ENCODE assay signal across 19 mouse cellular contexts in the genomic region with DNA sequence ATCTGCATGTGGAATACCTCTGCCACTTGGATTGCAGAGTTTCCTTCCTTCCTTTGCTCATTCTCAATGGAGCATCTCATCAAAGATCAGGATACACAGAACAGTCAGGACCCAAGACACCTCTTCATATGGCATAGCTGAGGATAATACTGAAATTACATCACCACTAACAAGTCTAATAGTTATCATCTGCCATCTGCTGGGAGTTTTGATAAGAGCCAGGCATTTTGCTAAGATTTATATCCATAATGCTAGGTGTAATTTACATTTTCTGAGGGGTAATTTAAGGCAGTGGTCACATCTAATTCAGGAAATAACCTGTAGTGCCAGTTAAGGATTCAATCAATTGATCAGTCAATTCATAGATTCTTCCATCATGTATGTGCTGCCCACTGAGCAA.
DNase-seq lines count a peak whose midpoint lies in the region; ATAC-seq and TF ChIP-seq lines count a peak whose summit lies in the region.
"Had no signal": no experiment of that assay in that cellular context is flagged by ENCODE, and none has a peak within 500 bp of the region (broad histone marks: within the 10 kb centered on the region; RNA-seq: fewer than 3 reads in every experiment).

No protein-coding gene starts in this region.

- peak; percentile 31 for DNase-seq in forebrain, embryonic 14.5 days (ENCODE audit: low spot score)
- DNase-seq in midbrain, embryonic 14.5 days = peak; percentile 21
- DNase-seq in ovary, postnatal 10 days (ENCODE audit: low spot score) = no peak
- DNase-seq: adrenal gland, postnatal 14 days; cerebellum, adult 18-20 months; cerebellum, adult 9-11 months; cerebellum, postnatal 36 days; gastrocnemius, postnatal 25 days had no signal

- TF ChIP-seq CTCF in intestine, postnatal 0 days (IDR thresholded peaks at IDR 0.05; ENCODE audit: low read depth) = 0 out of 2 replicates have a peak, but pooled peaks have one; percentile 9

- H3K4me2 ChIP-seq in forebrain, embryonic 14.5 days (ENCODE audit: low read length) = no peak overlapping the region
- no peak overlapping the region for H3K4me2 ChIP-seq in forebrain, embryonic 15.5 days (replicated peaks)
- H3K4me2 ChIP-seq in intestine, postnatal 0 days (replicated peaks; ENCODE audit: low read depth) = no peak overlapping the region
- H3K4me2 ChIP-seq in intestine, embryonic 16.5 days (ENCODE audit: low read depth, low read length) = no peak overlapping the region
- H3K4me2 ChIP-seq in midbrain, embryonic 14.5 days (ENCODE audit: low read length) = no peak overlapping the region
- H3K4me2 ChIP-seq in midbrain, embryonic 15.5 days = no peak overlapping the region
- H3K4me2 ChIP-seq: embryonic facial prominence, embryonic 13.5 days; forebrain, embryonic 12.5 days; heart, embryonic 12.5 days; hindbrain, embryonic 15.5 days had no signal

- H3K9me3 ChIP-seq in forebrain, embryonic 14.5 days (replicated peaks; ENCODE audit: control insufficient read depth, low read length) = no peaks in the 10 kb centered on the region
- no peaks in the 10 kb centered on the region for H3K9me3 ChIP-seq in forebrain, embryonic 15.5 days
- no peaks in the 10 kb centered on the region for H3K9me3 ChIP-seq in intestine, postnatal 0 days (ENCODE audit: control insufficient read depth)
- no peaks in the 10 kb centered on the region for H3K9me3 ChIP-seq in intestine, embryonic 16.5 days (ENCODE audit: control insufficient read depth, low read length)
- no peaks in the 10 kb centered on the region for H3K9me3 ChIP-seq in midbrain, embryonic 14.5 days (ENCODE audit: control insufficient read depth, low read length)
- no peaks in the 10 kb centered on the region for H3K9me3 ChIP-seq in midbrain, embryonic 15.5 days
- H3K9me3 ChIP-seq: embryonic facial prominence, embryonic 13.5 days; forebrain, embryonic 12.5 days; heart, embryonic 12.5 days; hindbrain, embryonic 10.5 days; hindbrain, embryonic 15.5 days had no signal

- no peak overlapping the region for H3K4me3 ChIP-seq in forebrain, embryonic 14.5 days (ENCODE audit: low read depth, low read length)
- H3K4me3 ChIP-seq in forebrain, embryonic 15.5 days = no peak overlapping the region
- no peak overlapping the region for H3K4me3 ChIP-seq in intestine, postnatal 0 days (ENCODE audit: low read depth, low read length)
- no peak overlapping the region for H3K4me3 ChIP-seq in intestine, embryonic 16.5 days (ENCODE audit: low read length)
- no peak overlapping the region for H3K4me3 ChIP-seq in midbrain, embryonic 14.5 days (replicated peaks; ENCODE audit: low read depth, low read length)
- H3K4me3 ChIP-seq in midbrain, embryonic 15.5 days = no peak overlapping the region
- H3K4me3 ChIP-seq: embryonic facial prominence, embryonic 13.5 days; forebrain, embryonic 12.5 days; heart, embryonic 12.5 days; hindbrain, embryonic 10.5 days; hindbrain, embryonic 15.5 days had no signal

- H3K4me1 ChIP-seq in forebrain, embryonic 14.5 days (ENCODE audit: control insufficient read depth, insufficient read depth, low read length) = no peaks in the 10 kb centered on the region
- no peaks in the 10 kb centered on the region for H3K4me1 ChIP-seq in forebrain, embryonic 15.5 days
- no peaks in the 10 kb centered on the region for H3K4me1 ChIP-seq in intestine, postnatal 0 days (replicated peaks; ENCODE audit: control insufficient read depth, insufficient read depth, low read length)
- H3K4me1 ChIP-seq in intestine, embryonic 16.5 days (ENCODE audit: control insufficient read depth, insufficient read depth, low read length) = no peaks in the 10 kb centered on the region
- no peaks in the 10 kb centered on the region for H3K4me1 ChIP-seq in midbrain, embryonic 14.5 days (ENCODE audit: control insufficient read depth, insufficient read depth, low read length)
- H3K4me1 ChIP-seq in midbrain, embryonic 15.5 days = no peaks in the 10 kb centered on the region
- H3K4me1 ChIP-seq: forebrain, embryonic 12.5 days; heart, embryonic 12.5 days; hindbrain, embryonic 10.5 days; hindbrain, embryonic 15.5 days had no signal

- ATAC-seq in forebrain, embryonic 14.5 days = no peak
- no peak for ATAC-seq in forebrain, embryonic 15.5 days (replicated peaks)
- no peak for ATAC-seq in intestine, postnatal 0 days
- no peak for ATAC-seq in intestine, embryonic 16.5 days
- ATAC-seq in midbrain, embryonic 14.5 days (ENCODE audit: low FRiP score, low TSS enrichment) = no peak
- ATAC-seq in midbrain, embryonic 15.5 days (replicated peaks) = no peak
- ATAC-seq: activated CD4-positive, CD25-positive, alpha-beta regulatory T cell, adult 4 months; Patski had no signal

- H3K27me3 ChIP-seq in forebrain, embryonic 14.5 days (replicated peaks; ENCODE audit: control insufficient read depth, insufficient read depth, low read length) = no peaks in the 10 kb centered on the region
- H3K27me3 ChIP-seq in forebrain, embryonic 15.5 days = no peaks in the 10 kb centered on the region
- no peaks in the 10 kb centered on the region for H3K27me3 ChIP-seq in intestine, postnatal 0 days (replicated peaks; ENCODE audit: control insufficient read depth, insufficient read depth, low read length)
- H3K27me3 ChIP-seq in intestine, embryonic 16.5 days (replicated peaks; ENCODE audit: control insufficient read depth, insufficient read depth, low read length) = no peaks in the 10 kb centered on the region
- no peaks in the 10 kb centered on the region for H3K27me3 ChIP-seq in midbrain, embryonic 14.5 days (ENCODE audit: control insufficient read depth, insufficient read depth, low read length)
- no peaks in the 10 kb centered on the region for H3K27me3 ChIP-seq in midbrain, embryonic 15.5 days (replicated peaks)
- H3K27me3 ChIP-seq: embryonic facial prominence, embryonic 13.5 days; forebrain, embryonic 12.5 days; heart, embryonic 12.5 days; hindbrain, embryonic 15.5 days; Patski had no signal

- no peak overlapping the region for H3K27ac ChIP-seq in forebrain, embryonic 14.5 days (ENCODE audit: low read depth, low read length)
- no peak overlapping the region for H3K27ac ChIP-seq in forebrain, embryonic 15.5 days (replicated peaks)
- no peak overlapping the region for H3K27ac ChIP-seq in intestine, postnatal 0 days (ENCODE audit: low read depth, low read length)
- H3K27ac ChIP-seq in intestine, embryonic 16.5 days (ENCODE audit: low read length) = no peak overlapping the region
- no peak overlapping the region for H3K27ac ChIP-seq in midbrain, embryonic 14.5 days (replicated peaks; ENCODE audit: low read depth, low read length)
- no peak overlapping the region for H3K27ac ChIP-seq in midbrain, embryonic 15.5 days
- H3K27ac ChIP-seq: embryonic facial prominence, embryonic 13.5 days; forebrain, embryonic 12.5 days; hindbrain, embryonic 10.5 days; hindbrain, embryonic 15.5 days had no signal

- no peaks in the 10 kb centered on the region for H3K36me3 ChIP-seq in forebrain, embryonic 14.5 days (ENCODE audit: control insufficient read depth, insufficient read depth, low read length)
- H3K36me3 ChIP-seq in forebrain, embryonic 15.5 days = no peaks in the 10 kb centered on the region
- H3K36me3 ChIP-seq in intestine, postnatal 0 days (ENCODE audit: control insufficient read depth, insufficient read depth) = no peaks in the 10 kb centered on the region
- no peaks in the 10 kb centered on the region for H3K36me3 ChIP-seq in intestine, embryonic 16.5 days (ENCODE audit: control insufficient read depth, insufficient read depth, low read length)
- H3K36me3 ChIP-seq in midbrain, embryonic 14.5 days (ENCODE audit: control insufficient read depth, insufficient read depth, low read length) = no peaks in the 10 kb centered on the region
- no peaks in the 10 kb centered on the region for H3K36me3 ChIP-seq in midbrain, embryonic 15.5 days (replicated peaks)
- H3K36me3 ChIP-seq: embryonic facial prominence, embryonic 13.5 days; forebrain, embryonic 12.5 days; heart, embryonic 12.5 days; hindbrain, embryonic 10.5 days; hindbrain, embryonic 15.5 days had no signal

- no peak overlapping the region for H3K9ac ChIP-seq in forebrain, embryonic 14.5 days (ENCODE audit: low read length)
- no peak overlapping the region for H3K9ac ChIP-seq in forebrain, embryonic 15.5 days (replicated peaks)
- no peak overlapping the region for H3K9ac ChIP-seq in intestine, postnatal 0 days (ENCODE audit: low read depth, low read length)
- no peak overlapping the region for H3K9ac ChIP-seq in intestine, embryonic 16.5 days (ENCODE audit: low read depth, low read length)
- H3K9ac ChIP-seq in midbrain, embryonic 14.5 days (replicated peaks; ENCODE audit: low read length) = no peak overlapping the region
- H3K9ac ChIP-seq in midbrain, embryonic 15.5 days = no peak overlapping the region
- H3K9ac ChIP-seq: embryonic facial prominence, embryonic 13.5 days; forebrain, embryonic 12.5 days; heart, embryonic 12.5 days; hindbrain, embryonic 15.5 days had no signal
